Mouse (Mus musculus) myocyte (in vitro differentiated cells): Measurements from ENCODE around the gene Cldn3. TPM values are rescaled to one million over a fixed set of nuclear protein-coding genes. Genes with fewer than 3 reads are reported as not detected.

Experiments
- H3K27me3 ChIP-seq: one replicate; pipeline ENCODE4 v1.6.1; 2011; ENCODE audit not compliant: control insufficient read depth, insufficient read depth, insufficient read length
- H3K36me3 ChIP-seq: one replicate; pipeline ENCODE4 v1.6.1; 2011; ENCODE audit not compliant: control insufficient read depth, insufficient read depth
- H3K4me2 ChIP-seq: one replicate; pipeline ENCODE4 v1.6.1; 2011; ENCODE audit warnings: low read depth, control low read depth
- H3K4me3 ChIP-seq: one replicate; pipeline ENCODE4 v1.5.1; 2011; ENCODE audit warnings: mild to moderate bottlenecking, control low read depth, moderate library complexity
- H3K79me2 ChIP-seq: one replicate; pipeline ENCODE4 v1.6.1; 2011; ENCODE audit not compliant: control insufficient read depth, insufficient read depth
- H3ac ChIP-seq: one replicate; pipeline ENCODE4 v1.6.1; 2011; ENCODE audit not compliant: control insufficient read depth, insufficient read length
- CEBPB ChIP-seq: IDR thresholded peaks from 2 replicates; pipeline ENCODE4 v1.6.1; 2011; ENCODE audit warnings: mild to moderate bottlenecking, moderate library complexity; ENCODE audit not compliant: poor library complexity, insufficient read depth, severe bottlenecking
- E2F4 ChIP-seq: IDR thresholded peaks from one replicate; pipeline ENCODE4 v1.6.1; 2011; ENCODE audit warnings: mild to moderate bottlenecking, control low read depth, moderate library complexity; ENCODE audit not compliant: insufficient read depth
- MAX ChIP-seq: IDR thresholded peaks from one replicate; pipeline ENCODE4 v1.6.1; 2011; ENCODE audit warnings: low read depth, mild to moderate bottlenecking, control low read depth
- MYOD1 ChIP-seq, 3 experiments: IDR thresholded peaks; one replicate each; pipeline ENCODE4 v1.6.1; 2011; ENCODE audit warnings: control low read depth in 2 of 3, low read depth in 2 of 3, mild to moderate bottlenecking in 2 of 3, moderate library complexity in 1 of 3; ENCODE audit not compliant: insufficient read length in 2 of 3, control insufficient read depth in 1 of 3
- MYOG ChIP-seq, 3 experiments: IDR thresholded peaks; one replicate each; pipeline ENCODE4 v1.6.1; 2011; ENCODE audit warnings: control low read depth in 2 of 3, low read depth in 2 of 3, mild to moderate bottlenecking in 2 of 3; ENCODE audit not compliant: insufficient read length in 2 of 3, control insufficient read depth in 1 of 3, insufficient read depth in 1 of 3
- POLR2A ChIP-seq: IDR thresholded peaks from one replicate; pipeline ENCODE4 v1.6.1; 2011; ENCODE audit warnings: low read depth, mild to moderate bottlenecking, control low read depth, moderate library complexity; ENCODE audit not compliant: insufficient read length
- POLR2AphosphoS2 ChIP-seq: IDR thresholded peaks from one replicate; pipeline ENCODE4 v1.6.1; 2011; ENCODE audit warnings: low read depth, control low read depth; ENCODE audit not compliant: insufficient read length
- REST ChIP-seq: IDR thresholded peaks from one replicate; pipeline ENCODE4 v1.6.1; 2011; ENCODE audit warnings: mild to moderate bottlenecking, control low read depth, moderate library complexity; ENCODE audit not compliant: insufficient read depth, insufficient read length
- SRF ChIP-seq: IDR thresholded peaks from one replicate; pipeline ENCODE4 v1.6.1; 2011; ENCODE audit warnings: low read depth; ENCODE audit not compliant: control insufficient read depth, insufficient read length
- TCF12 ChIP-seq: IDR thresholded peaks from one replicate; pipeline ENCODE4 v1.6.1; 2011; ENCODE audit warnings: mild to moderate bottlenecking, control low read depth; ENCODE audit not compliant: poor library complexity, insufficient read depth, severe bottlenecking
- TCF3 ChIP-seq: IDR thresholded peaks from one replicate; pipeline ENCODE4 v1.6.1; 2011; ENCODE audit warnings: low read depth, control low read depth; ENCODE audit not compliant: insufficient read length
- USF1 ChIP-seq: IDR thresholded peaks from one replicate; pipeline ENCODE4 v1.6.1; 2011; ENCODE audit warnings: low read depth, mild to moderate bottlenecking, control low read depth, moderate library complexity
- polyA plus RNA-seq: library from polyadenylated mRNA; unstranded; fragments of >200 nt; fragmentation: generic; extraction: Trizol; gene quantifications from one replicate; pipeline ENCODE4 v1.2.1, GENCODE M21; 2012; ENCODE audit warnings: missing spikeins

Gene Cldn3
- polyA plus RNA-seq, 1 experiment, result not detected

DNA sequence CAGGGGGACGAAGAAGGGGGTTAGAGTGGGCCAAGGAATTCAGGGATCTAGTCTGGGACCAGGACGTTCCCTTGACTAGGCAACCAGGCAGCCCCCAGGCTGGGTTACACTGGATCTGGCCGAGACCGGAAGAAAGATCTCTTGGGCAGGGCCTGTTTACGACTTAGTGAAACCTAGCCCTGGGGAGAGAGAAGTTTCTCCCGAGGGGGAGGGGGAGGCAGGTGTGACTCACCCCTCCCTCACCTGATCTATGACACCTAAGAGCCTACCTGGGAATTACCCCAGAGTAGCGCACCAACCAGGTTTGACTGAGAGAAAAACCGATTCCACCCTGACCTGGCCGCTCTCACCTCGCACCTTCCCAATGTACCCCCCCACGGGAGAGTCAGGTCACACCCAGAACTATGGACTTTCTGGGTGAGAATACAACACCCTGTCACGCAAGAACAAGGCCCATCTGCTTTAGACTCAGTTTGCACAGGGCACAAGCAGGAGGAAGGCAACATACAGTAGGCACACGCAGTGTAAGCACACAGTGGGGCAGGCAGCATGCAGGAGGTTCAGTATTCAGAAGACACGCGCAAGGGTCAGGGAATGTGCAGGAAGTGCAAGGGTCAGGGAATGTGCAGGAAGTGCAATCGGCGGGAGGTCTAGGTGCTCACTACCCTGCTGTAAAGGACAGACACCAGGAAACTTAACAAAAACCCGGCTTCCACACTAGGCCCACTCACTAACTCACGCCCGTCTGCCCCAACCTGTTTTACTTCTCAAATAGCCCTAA, 18.7 kb upstream of the Cldn3 start:
- no peak for TF ChIP-seq SRF
- TF ChIP-seq MYOG (IDR thresholded peaks at IDR 0.05; ENCODE audit: control insufficient read depth in 1 of 3, insufficient read depth in 1 of 3, insufficient read length in 2 of 3, low read depth in 2 of 3), result no peak
- no peak for TF ChIP-seq REST
- TF ChIP-seq MAX, result no peak
- no peak for TF ChIP-seq POLR2A
- TF ChIP-seq E2F4, result no peak
- no peak for TF ChIP-seq TCF12
- Histone ChIP-seq H3K27me3 (peaks cover 21% of the 10 kb centered on the region), H3K4me2 (no peak overlapping the region), H3K79me2 (no peaks in the 10 kb centered on the region), H3ac (no peak overlapping the region), H3K36me3 (no peaks in the 10 kb centered on the region), H3K4me3 (no peak overlapping the region)

DNA sequence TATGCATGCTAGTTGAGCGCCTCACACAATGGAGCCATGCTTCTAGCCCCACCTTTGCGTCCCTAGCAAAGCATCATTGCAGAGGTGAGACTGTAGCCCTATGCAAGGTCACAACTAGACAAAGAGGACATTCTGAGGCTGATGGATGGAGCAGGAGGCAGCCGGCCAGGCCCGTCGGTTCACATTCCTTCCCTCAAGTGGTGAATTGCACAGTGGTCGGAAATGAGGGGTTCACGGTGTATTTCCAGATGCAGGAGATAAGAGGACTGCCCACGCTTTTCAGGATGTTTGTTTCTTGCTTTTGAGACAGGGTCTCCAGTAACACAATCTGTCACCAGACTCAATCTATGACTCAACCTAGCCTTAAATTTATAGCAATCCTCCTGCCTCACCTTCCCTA, 15.3 kb upstream of the Cldn3 start:
- H3K79me2 ChIP-seq, result no peaks in the 10 kb centered on the region

DNA sequence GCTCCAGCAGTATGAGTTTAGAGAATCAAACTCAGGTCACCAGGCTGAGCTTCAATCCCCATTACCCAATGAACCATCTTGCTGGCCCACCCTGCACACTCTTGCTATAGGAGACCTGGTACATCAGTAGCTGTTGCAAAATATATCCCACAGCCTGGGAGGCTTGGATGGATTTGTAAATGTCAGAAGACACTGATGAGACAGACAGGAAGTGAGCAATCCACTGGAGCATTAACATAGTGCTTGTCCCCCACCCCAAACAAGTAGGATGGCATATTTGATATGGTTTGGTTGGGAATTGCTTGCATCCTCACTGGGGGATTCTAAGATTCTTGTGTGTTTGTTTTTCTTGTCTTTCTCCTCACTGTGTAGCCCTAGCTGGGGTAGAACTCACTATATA, 12.9 kb upstream of the Cldn3 start:
- no peak for TF ChIP-seq USF1
- no peak for TF ChIP-seq POLR2AphosphoS2
- TF ChIP-seq E2F4, result no peak
- no peak for TF ChIP-seq CEBPB
- TF ChIP-seq MAX, result no peak
- no peak for TF ChIP-seq POLR2A
- no peak for TF ChIP-seq MYOG (IDR thresholded peaks at IDR 0.05; ENCODE audit: control insufficient read depth in 1 of 3, insufficient read depth in 1 of 3, insufficient read length in 2 of 3, low read depth in 2 of 3)
- TF ChIP-seq TCF3, result no peak
- no peak for TF ChIP-seq TCF12
- no peak for TF ChIP-seq SRF
- no peak for TF ChIP-seq REST
- TF ChIP-seq MYOD1 (IDR thresholded peaks at IDR 0.05; ENCODE audit: control insufficient read depth in 1 of 3, insufficient read length in 2 of 3, low read depth in 2 of 3), result no peak

More for the DNA sequence above, 15.3 kb upstream of the Cldn3 start:
- no peak overlapping the region for H3K4me2 ChIP-seq
- H3K4me3 ChIP-seq, result no peak overlapping the region
- no peak overlapping the region for H3ac ChIP-seq
- no peaks in the 10 kb centered on the region for H3K36me3 ChIP-seq
- TF ChIP-seq POLR2AphosphoS2 (no peak), CEBPB (no peak), POLR2A (no peak), USF1 (no peak), E2F4 (no peak), TCF12 (no peak), TCF3 (no peak), SRF (no peak), REST (no peak), MAX (no peak), MYOG (IDR thresholded peaks at IDR 0.05; ENCODE audit: control insufficient read depth in 1 of 3, insufficient read depth in 1 of 3, insufficient read length in 2 of 3, low read depth in 2 of 3) (no peak), MYOD1 (IDR thresholded peaks at IDR 0.05; ENCODE audit: control insufficient read depth in 1 of 3, insufficient read length in 2 of 3, low read depth in 2 of 3) (no peak)
- H3K27me3 ChIP-seq, result peaks cover 21% of the 10 kb centered on the region

DNA sequence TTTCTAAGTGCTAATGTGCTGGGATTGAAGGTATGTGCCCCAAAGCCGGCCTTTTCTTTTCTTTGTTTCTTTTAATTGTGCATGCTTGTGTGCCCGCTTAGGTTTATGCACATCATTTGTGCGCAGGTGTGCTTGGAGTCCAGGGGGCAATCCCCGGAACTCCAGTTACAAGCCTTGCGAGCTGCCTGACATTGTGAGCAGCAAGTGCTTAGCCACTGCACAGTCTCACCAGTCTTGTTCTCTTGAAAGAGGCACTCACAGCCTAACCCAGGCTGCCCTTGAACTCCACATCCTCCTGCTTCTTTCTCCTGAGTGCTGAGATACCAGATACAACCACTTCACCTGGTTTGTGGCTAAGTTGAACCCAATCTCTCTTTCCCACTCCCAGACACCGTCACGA, 12.5 kb upstream of the Cldn3 start:
- no peak for TF ChIP-seq E2F4
- Histone ChIP-seq H3K79me2 (no peaks in the 10 kb centered on the region), H3K4me3 (no peak overlapping the region), H3ac (no peak overlapping the region), H3K36me3 (no peaks in the 10 kb centered on the region), H3K27me3 (peaks cover 14% of the 10 kb centered on the region), H3K4me2 (no peak overlapping the region)

More for the DNA sequence above, 12.9 kb upstream of the Cldn3 start:
- H3K27me3 ChIP-seq, result peaks cover 17% of the 10 kb centered on the region
- no peaks in the 10 kb centered on the region for H3K79me2 ChIP-seq
- H3K36me3 ChIP-seq, result no peaks in the 10 kb centered on the region
- no peak overlapping the region for H3K4me3 ChIP-seq
- H3ac ChIP-seq, result no peak overlapping the region
- no peak overlapping the region for H3K4me2 ChIP-seq

DNA sequence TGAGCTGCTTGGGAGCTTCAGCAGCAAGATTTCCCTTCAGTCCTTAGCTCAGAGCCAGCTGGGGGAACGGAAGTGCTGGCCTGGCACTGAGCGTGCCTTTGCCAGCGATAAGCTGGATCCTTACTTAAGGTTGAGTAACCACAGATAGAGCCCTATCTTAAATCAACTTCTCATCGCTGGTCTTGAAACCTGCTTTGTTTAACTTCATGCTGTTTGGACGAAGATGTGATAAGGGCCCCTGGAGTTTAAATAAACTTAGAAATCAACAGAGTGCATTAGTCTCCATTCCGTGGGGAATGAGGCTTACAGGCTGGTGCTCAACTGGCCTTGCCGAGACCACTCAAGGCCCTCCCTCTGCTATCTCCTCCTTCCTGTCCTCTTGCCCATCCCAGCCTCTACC, 11.7 kb upstream of the Cldn3 start:
- TF ChIP-seq MYOD1 (IDR thresholded peaks at IDR 0.05; ENCODE audit: control insufficient read depth in 1 of 3, insufficient read length in 2 of 3, low read depth in 2 of 3), result no peak
- no peak for TF ChIP-seq POLR2AphosphoS2
- no peak for TF ChIP-seq TCF12
- no peak for TF ChIP-seq MYOG (IDR thresholded peaks at IDR 0.05; ENCODE audit: control insufficient read depth in 1 of 3, insufficient read depth in 1 of 3, insufficient read length in 2 of 3, low read depth in 2 of 3)
- TF ChIP-seq E2F4, result no peak
- Histone ChIP-seq H3K79me2 (no peaks in the 10 kb centered on the region), H3K4me2 (no peak overlapping the region), H3K4me3 (no peak overlapping the region), H3K36me3 (no peaks in the 10 kb centered on the region), H3K27me3 (peaks cover 8% of the 10 kb centered on the region), H3ac (no peak overlapping the region)
